Mouse (Mus musculus): Measurements from ENCODE around the gene Pcca. TPM values are rescaled to one million over a fixed set of nuclear protein-coding genes. Genes with fewer than 3 reads are reported as not detected.

Pcca gene
- polyA plus RNA-seq, 1 experiment from 2014 or later = 23.8 TPM

- H3K4me3 ChIP-seq (ENCODE audit: low read depth, low read length) = no peak overlapping the region
- no peak overlapping the region for H3K9ac ChIP-seq
- no peak overlapping the region for H3K4me2 ChIP-seq
- WGBS = 30% methylated on average over 3 of the region's 3 CpGs
- H3K27ac ChIP-seq (ENCODE audit: low read depth) = no peak overlapping the region
- H3K9me3 ChIP-seq (ENCODE audit: low read depth, low read length) = no peaks in the 10 kb centered on the region
- H3K4me1 ChIP-seq (ENCODE audit: insufficient read depth) = no peaks in the 10 kb centered on the region
- no peak for ATAC-seq (ENCODE audit: insufficient read depth)
- H3K36me3 ChIP-seq (ENCODE audit: insufficient read depth) = no peaks in the 10 kb centered on the region
- TF ChIP-seq CTCF (IDR thresholded peaks at IDR 0.05; ENCODE audit: low read depth) = no peak
- no peak for DNase-seq
- H3K27me3 ChIP-seq (ENCODE audit: insufficient read depth, low read length) = no peaks in the 10 kb centered on the region
Measured at GRCm38 (mm10) chr14:122759890-122760289, 225.8 kb downstream of the Pcca start.

DNA sequence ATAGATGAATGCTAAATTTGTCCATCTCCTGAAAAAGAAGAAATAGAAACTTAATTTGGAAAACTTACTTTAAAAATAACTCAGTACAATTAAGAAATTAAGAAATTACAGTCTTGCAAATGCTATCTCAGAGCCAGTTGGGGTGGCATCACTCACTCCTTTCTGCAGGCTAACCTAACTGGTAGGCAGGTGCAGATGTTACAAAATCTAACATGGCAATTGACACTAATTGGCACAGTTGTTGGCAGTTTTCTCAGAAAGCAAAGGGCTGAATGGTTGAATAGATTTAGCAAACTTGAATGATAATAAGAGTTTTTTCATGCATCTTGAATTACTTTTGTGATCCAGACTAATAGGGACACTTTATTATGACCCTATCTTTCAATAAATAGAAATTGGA lies 226.7 kb downstream of the Pcca start:
- no peak overlapping the region for H3K4me3 ChIP-seq (ENCODE audit: low read depth, low read length)
- no peaks in the 10 kb centered on the region for H3K9me3 ChIP-seq (ENCODE audit: low read depth, low read length)
- H3K4me2 ChIP-seq = no peak overlapping the region
- DNase-seq (no peak), ATAC-seq (ENCODE audit: insufficient read depth) (no peak)
- H3K27ac ChIP-seq (ENCODE audit: low read depth) = no peak overlapping the region
- H3K27me3 ChIP-seq (ENCODE audit: insufficient read depth, low read length) = no peaks in the 10 kb centered on the region
- TF ChIP-seq CTCF (IDR thresholded peaks at IDR 0.05; ENCODE audit: low read depth) = no peak
- no peaks in the 10 kb centered on the region for H3K36me3 ChIP-seq (ENCODE audit: insufficient read depth)
- H3K4me1 ChIP-seq (ENCODE audit: insufficient read depth) = no peaks in the 10 kb centered on the region
- no peak overlapping the region for H3K9ac ChIP-seq

DNA sequence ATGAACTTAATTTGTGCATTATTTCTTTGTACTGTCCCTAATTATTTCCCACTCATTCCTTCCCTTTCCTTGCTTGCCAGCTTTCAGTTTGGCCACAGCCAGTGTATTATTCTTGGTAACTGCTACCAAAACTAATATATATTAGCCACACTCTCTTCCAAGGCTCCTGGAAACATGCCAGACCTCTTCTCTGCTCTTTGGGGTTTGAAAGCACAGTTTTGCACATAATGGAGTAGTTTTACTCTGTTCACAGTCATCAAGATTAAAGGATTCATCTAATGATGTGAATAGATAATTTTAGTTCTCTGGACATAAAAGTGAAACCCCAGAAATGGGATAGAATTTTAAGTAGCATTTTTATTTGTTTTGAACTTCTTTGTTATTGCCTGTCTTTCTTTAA lies 228.5 kb downstream of the Pcca start:
- Histone ChIP-seq H3K9ac (no peak overlapping the region), H3K4me2 (no peak overlapping the region), H3K9me3 (ENCODE audit: low read depth, low read length) (no peaks in the 10 kb centered on the region), H3K27me3 (ENCODE audit: insufficient read depth, low read length) (no peaks in the 10 kb centered on the region), H3K4me3 (ENCODE audit: low read depth, low read length) (no peak overlapping the region), H3K4me1 (ENCODE audit: insufficient read depth) (no peaks in the 10 kb centered on the region), H3K36me3 (ENCODE audit: insufficient read depth) (no peaks in the 10 kb centered on the region), H3K27ac (ENCODE audit: low read depth) (no peak overlapping the region)
- no peak for TF ChIP-seq CTCF (IDR thresholded peaks at IDR 0.05; ENCODE audit: low read depth)
- ATAC-seq (ENCODE audit: insufficient read depth) (peak; percentile 49; the same call in 1 of the 2 replicates), DNase-seq (peak; percentile 79)

GRCm38 (mm10) chr14:122765951-122766350 lies 231.8 kb downstream of the Pcca start:
- Histone ChIP-seq H3K9ac (no peak overlapping the region), H3K36me3 (ENCODE audit: insufficient read depth) (no peaks in the 10 kb centered on the region), H3K27me3 (ENCODE audit: insufficient read depth, low read length) (no peaks in the 10 kb centered on the region), H3K4me2 (no peak overlapping the region), H3K4me3 (ENCODE audit: low read depth, low read length) (no peak overlapping the region), H3K27ac (ENCODE audit: low read depth) (no peak overlapping the region), H3K9me3 (ENCODE audit: low read depth, low read length) (no peaks in the 10 kb centered on the region), H3K4me1 (ENCODE audit: insufficient read depth) (no peaks in the 10 kb centered on the region)
- no peak for DNase-seq
- no peak for TF ChIP-seq CTCF (IDR thresholded peaks at IDR 0.05; ENCODE audit: low read depth)
- WGBS = 38% methylated on average over 2 of the region's 2 CpGs
- no peak for ATAC-seq (ENCODE audit: insufficient read depth)

GRCm38 (mm10) chr14:122766448-122766847 lies 232.3 kb downstream of the Pcca start:
- TF ChIP-seq CTCF (IDR thresholded peaks at IDR 0.05; ENCODE audit: low read depth) = no peak

DNA sequence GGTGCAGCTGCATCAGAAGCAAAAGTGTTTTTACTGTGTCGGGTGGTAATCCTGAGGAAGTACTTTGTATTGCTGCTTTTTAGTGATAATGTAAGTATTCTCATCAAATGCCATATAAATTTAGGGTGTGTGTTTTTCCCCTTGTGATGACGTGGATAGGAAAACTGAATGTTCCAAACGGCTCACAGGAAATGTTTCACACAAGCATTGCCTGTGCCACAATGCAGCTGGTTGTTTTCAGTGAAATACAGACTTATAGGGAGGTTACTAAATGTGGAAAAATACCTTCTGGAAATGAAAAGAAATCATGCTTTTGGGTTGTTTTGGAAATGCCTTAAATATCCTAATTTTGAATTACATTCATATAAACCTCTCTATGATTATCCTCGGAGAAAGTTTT lies 250.6 kb downstream of the Pcca start:
- Histone ChIP-seq H3K9ac (no peak overlapping the region), H3K27ac (ENCODE audit: low read depth) (no peak overlapping the region), H3K4me1 (ENCODE audit: insufficient read depth) (no peaks in the 10 kb centered on the region), H3K36me3 (ENCODE audit: insufficient read depth) (no peaks in the 10 kb centered on the region), H3K9me3 (ENCODE audit: low read depth, low read length) (no peaks in the 10 kb centered on the region), H3K4me2 (no peak overlapping the region), H3K4me3 (ENCODE audit: low read depth, low read length) (no peak overlapping the region), H3K27me3 (ENCODE audit: insufficient read depth, low read length) (no peaks in the 10 kb centered on the region)
- DNase-seq (no peak), ATAC-seq (ENCODE audit: insufficient read depth) (no peak)
- WGBS = 74% methylated on average over 4 of the region's 4 CpGs
- no peak for TF ChIP-seq CTCF (IDR thresholded peaks at IDR 0.05; ENCODE audit: low read depth)

More at GRCm38 (mm10) chr14:122766448-122766847, 232.3 kb downstream of the Pcca start:
- 87% methylated on average over 5 of the region's 5 CpGs for WGBS
- Histone ChIP-seq H3K4me2 (no peak overlapping the region), H3K9me3 (ENCODE audit: low read depth, low read length) (no peaks in the 10 kb centered on the region), H3K4me1 (ENCODE audit: insufficient read depth) (no peaks in the 10 kb centered on the region), H3K9ac (no peak overlapping the region), H3K36me3 (ENCODE audit: insufficient read depth) (no peaks in the 10 kb centered on the region), H3K4me3 (ENCODE audit: low read depth, low read length) (no peak overlapping the region), H3K27me3 (ENCODE audit: insufficient read depth, low read length) (no peaks in the 10 kb centered on the region), H3K27ac (ENCODE audit: low read depth) (no peak overlapping the region)
- ATAC-seq (ENCODE audit: insufficient read depth) (no peak), DNase-seq (no peak)

DNA sequence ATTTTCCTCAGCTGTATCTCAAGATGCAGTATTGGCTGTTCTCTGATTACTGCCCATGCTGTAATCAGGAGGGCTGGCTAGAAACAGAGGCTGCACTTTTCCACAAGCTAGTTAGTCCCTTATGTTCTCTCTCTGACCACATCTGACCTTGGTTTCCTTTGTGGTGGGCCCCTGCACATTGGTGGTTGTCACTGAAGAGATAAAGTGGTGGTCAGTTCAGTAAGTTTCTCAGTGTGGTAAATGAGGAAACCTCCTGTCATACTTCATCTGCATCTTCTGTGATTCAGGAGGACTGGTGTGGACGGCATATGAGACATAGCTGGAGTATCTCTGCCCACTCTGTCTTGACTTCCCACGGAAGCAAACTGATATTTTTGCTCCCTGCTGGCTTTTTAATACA lies 254.1 kb downstream of the Pcca start:
- Histone ChIP-seq H3K27ac (ENCODE audit: low read depth) (no peak overlapping the region), H3K36me3 (ENCODE audit: insufficient read depth) (no peaks in the 10 kb centered on the region), H3K4me2 (no peak overlapping the region), H3K4me3 (ENCODE audit: low read depth, low read length) (no peak overlapping the region), H3K9me3 (ENCODE audit: low read depth, low read length) (no peaks in the 10 kb centered on the region), H3K27me3 (ENCODE audit: insufficient read depth, low read length) (no peaks in the 10 kb centered on the region), H3K4me1 (ENCODE audit: insufficient read depth) (no peaks in the 10 kb centered on the region), H3K9ac (no peak overlapping the region)
- no peak for TF ChIP-seq CTCF (IDR thresholded peaks at IDR 0.05; ENCODE audit: low read depth)
- 78% methylated on average over 2 of the region's 2 CpGs for WGBS
- ATAC-seq (ENCODE audit: insufficient read depth) (no peak), DNase-seq (no peak)

GRCm38 (mm10) chr14:122790111-122790510 lies 256.0 kb downstream of the Pcca start:
- TF ChIP-seq CTCF (IDR thresholded peaks at IDR 0.05; ENCODE audit: low read depth) = no peak
- no peaks in the 10 kb centered on the region for H3K9me3 ChIP-seq (ENCODE audit: low read depth, low read length)
- H3K9ac ChIP-seq = no peak overlapping the region
- H3K4me3 ChIP-seq (ENCODE audit: low read depth, low read length) = no peak overlapping the region
- H3K36me3 ChIP-seq (ENCODE audit: insufficient read depth) = no peaks in the 10 kb centered on the region
- DNase-seq = no peak
- H3K4me2 ChIP-seq = no peak overlapping the region
- H3K27me3 ChIP-seq (ENCODE audit: insufficient read depth, low read length) = no peaks in the 10 kb centered on the region
- ATAC-seq (ENCODE audit: insufficient read depth) = no peak
- H3K27ac ChIP-seq (ENCODE audit: low read depth) = no peak overlapping the region
- H3K4me1 ChIP-seq (ENCODE audit: insufficient read depth) = no peaks in the 10 kb centered on the region
- WGBS = 75% methylated on average over 7 of the region's 7 CpGs

Measured in lung, embryonic 14.5 days (tissue).